Mouse (Mus musculus): ENCODE measurements at regions not wholly inside any gene's neighbourhood (a gene's known extent, or its start where the extent isn't known, plus 50 kb on each side); places are given as distances from the start of the nearest gene placed in this dataset.

- no peak for TF ChIP-seq CTCF (IDR thresholded peaks at IDR 0.05; ENCODE audit: low read depth)
- no peak for TF ChIP-seq EP300 (IDR thresholded peaks at IDR 0.05; ENCODE audit: low read depth)
These were observed 73.8 kb downstream of the Fbxo4 start for GRCm38 (mm10) chr15:3905548-3905947.

Data from heart, postnatal 0 days (tissue).